Mouse (Mus musculus) forebrain, embryonic 12.5 days (tissue): ENCODE data around the gene Kiss1r. TPM values are rescaled to one million over a fixed set of nuclear protein-coding genes. Genes with fewer than 3 reads are reported as not detected.

Experiments used
- ATAC-seq: fragments of 200-750 bp; cut with Nextera tagmentation; 2 replicates; pipeline ENCODE4 v1.8.0; 2017; ENCODE audit warnings: moderate TSS enrichment; ENCODE audit not compliant: low FRiP score
- H3K27ac ChIP-seq: fragments of 300-500 bp; sonication (generic); 2 replicates; pipeline ENCODE4 v1.5.1; 2016; ENCODE audit warnings: mild to moderate bottlenecking
- H3K27me3 ChIP-seq: fragments of 300-500 bp; sonication (generic); 2 replicates; pipeline ENCODE4 v1.6.1; 2016; ENCODE audit warnings: mild to moderate bottlenecking
- H3K36me3 ChIP-seq: fragments of 300-500 bp; sonication (generic); replicated peaks from 2 replicates; pipeline ENCODE4 v1.6.1; 2016; ENCODE audit warnings: mild to moderate bottlenecking
- H3K4me1 ChIP-seq: fragments of 300-500 bp; sonication (generic); 2 replicates; pipeline ENCODE4 v1.6.1; 2016
- H3K4me2 ChIP-seq: fragments of 300-500 bp; sonication (generic); 2 replicates; pipeline ENCODE4 v1.6.1; 2016; ENCODE audit warnings: mild to moderate bottlenecking, moderate library complexity
- H3K4me3 ChIP-seq: fragments of 300-500 bp; sonication (generic); replicated peaks from 2 replicates; pipeline ENCODE4 v1.5.1; 2016; ENCODE audit warnings: mild to moderate bottlenecking
- H3K9ac ChIP-seq: fragments of 300-500 bp; sonication (generic); 2 replicates; pipeline ENCODE4 v1.6.1; 2016; ENCODE audit warnings: mild to moderate bottlenecking
- H3K9me3 ChIP-seq: fragments of 300-500 bp; sonication (generic); 2 replicates; pipeline ENCODE4 v1.6.1; 2016
- WGBS: fragments of 180-500 bp; shearing (Covaris S2); methylation state at CpG from one replicate; pipeline ENCODE4 v1.1.7; 2016; 5-methylcytosine and 5-hydroxymethylcytosine counted together
- polyA plus RNA-seq: library from polyadenylated mRNA; unstranded; fragments of >200 nt; fragmentation: Nextera tagmentation; extraction: Ambion mirVana; gene quantifications from 2 replicates; pipeline ENCODE4 v1.2.1, GENCODE M21; 2016

Gene Kiss1r
- polyA plus RNA-seq, 1 experiment from 2014 or later = 1.1 TPM

GRCm38 (mm10) chr10:79918231-79919078, 1.7 kb downstream of the Kiss1r start:
- Histone ChIP-seq H3K36me3 (no peaks in the 10 kb centered on the region), H3K27ac (no peak overlapping the region), H3K27me3 (peaks cover 62% of the 10 kb centered on the region), H3K4me2 (0 out of 2 replicates have a peak overlapping the region, but pooled peaks have one; percentile 4), H3K9me3 (no peaks in the 10 kb centered on the region), H3K4me3 (peak overlapping the region; percentile 7), H3K4me1 (peaks cover 63% of the 10 kb centered on the region), H3K9ac (0 out of 2 replicates have a peak overlapping the region, but pooled peaks have one; percentile 1)
- no peak for ATAC-seq
- WGBS = 3% methylated on average over 34 of the region's 35 CpGs

- no peaks in the 10 kb centered on the region for H3K9me3 ChIP-seq
- peak overlapping the region; percentile 7; the same call in 1 of the 2 replicates for H3K4me3 ChIP-seq
- H3K4me2 ChIP-seq = no peak overlapping the region; the same call in 1 of the 2 replicates
- H3K36me3 ChIP-seq = no peaks in the 10 kb centered on the region
- 0 out of 2 replicates have a peak overlapping the region, but pooled peaks have one; percentile 29 for H3K9ac ChIP-seq
- H3K27me3 ChIP-seq = peaks cover 71% of the 10 kb centered on the region
- no peak overlapping the region for H3K27ac ChIP-seq
- 1% methylated on average over 21 of the region's 21 CpGs for WGBS
- H3K4me1 ChIP-seq = peaks cover 56% of the 10 kb centered on the region
- no peak for ATAC-seq
Observed at GRCm38 (mm10) chr10:79919251-79919849, 2.6 kb downstream of the Kiss1r start.

- peak overlapping the region; percentile 38; the same call in 1 of the 2 replicates for H3K4me2 ChIP-seq
- peaks cover 47% of the 10 kb centered on the region for H3K4me1 ChIP-seq
- no peaks in the 10 kb centered on the region for H3K36me3 ChIP-seq
- no peaks in the 10 kb centered on the region for H3K9me3 ChIP-seq
- H3K4me3 ChIP-seq = 0 out of 2 replicates have a peak overlapping the region, but pooled peaks have one; percentile 24
- H3K27me3 ChIP-seq = peaks cover 71% of the 10 kb centered on the region
- 0 out of 2 replicates have a peak overlapping the region, but pooled peaks have one; percentile 12 for H3K9ac ChIP-seq
- ATAC-seq = no peak
- 18% methylated on average over 26 of the region's 26 CpGs for WGBS
- no peak overlapping the region for H3K27ac ChIP-seq
Observed at GRCm38 (mm10) chr10:79920056-79920890, 3.5 kb downstream of the Kiss1r start.

- Histone ChIP-seq H3K9ac (peak within 1 kb of the TSS; percentile 12; the same call in 1 of the 2 replicates), H3K4me2 (peak within 1 kb of the TSS; percentile 38), H3K9me3 (no peaks in the 10 kb centered on the region), H3K4me1 (peaks cover 46% of the 10 kb centered on the region), H3K27ac (no peak within 1 kb of the TSS), H3K4me3 (peak within 1 kb of the TSS; percentile 24), H3K36me3 (no peaks in the 10 kb centered on the region), H3K27me3 (peaks cover 71% of the 10 kb centered on the region)
- WGBS = 3% methylated on average over 35 of the region's 41 CpGs
- no peak for ATAC-seq
Observed at GRCm38 (mm10) chr10:79920958-79921535, 4.3 kb downstream of the Kiss1r start, which contains the start of gene R3hdm4. Gene R3hdm4 (minus strand): TSS chr10:79921208.

- H3K27me3 ChIP-seq = peaks cover 71% of the 10 kb centered on the region
- no peaks in the 10 kb centered on the region for H3K36me3 ChIP-seq
- peak overlapping the region; percentile 38 for H3K4me2 ChIP-seq
- H3K27ac ChIP-seq = no peak overlapping the region
- no peaks in the 10 kb centered on the region for H3K9me3 ChIP-seq
- H3K4me3 ChIP-seq = peak overlapping the region; percentile 24
- WGBS = under 1% methylated on average over 34 of the region's 34 CpGs
- ATAC-seq = no peak
- no peak overlapping the region; the same call in 1 of the 2 replicates for H3K9ac ChIP-seq
- peaks cover 48% of the 10 kb centered on the region for H3K4me1 ChIP-seq
Observed at GRCm38 (mm10) chr10:79921572-79921971, 4.8 kb downstream of the Kiss1r start.

GRCm38 (mm10) chr10:79924998-79925784, 8.4 kb downstream of the Kiss1r start:
- Histone ChIP-seq H3K27ac (0 out of 2 replicates have a peak overlapping the region, but pooled peaks have one; percentile 8), H3K27me3 (peaks cover 42% of the 10 kb centered on the region), H3K9ac (no peak overlapping the region), H3K36me3 (no peaks in the 10 kb centered on the region), H3K4me3 (0 out of 2 replicates have a peak overlapping the region, but pooled peaks have one; percentile 90), H3K9me3 (no peaks in the 10 kb centered on the region), H3K4me1 (peaks cover 51% of the 10 kb centered on the region), H3K4me2 (no peak overlapping the region)
- ATAC-seq = peak; percentile 2; the same call in 1 of the 2 replicates
- 12% methylated on average over 29 of the region's 29 CpGs for WGBS

- peak; percentile 10; the same call in 1 of the 2 replicates for ATAC-seq
- H3K27me3 ChIP-seq = peaks cover 34% of the 10 kb centered on the region
- peaks cover 4% of the 10 kb centered on the region for H3K36me3 ChIP-seq
- WGBS = 13% methylated on average over 15 of the region's 15 CpGs
- H3K27ac ChIP-seq = peak overlapping the region; percentile 65
- H3K9me3 ChIP-seq = no peaks in the 10 kb centered on the region
- H3K4me3 ChIP-seq = peak overlapping the region; percentile 90
- H3K4me1 ChIP-seq = peaks cover 45% of the 10 kb centered on the region
- peak overlapping the region; percentile 87 for H3K9ac ChIP-seq
- H3K4me2 ChIP-seq = peak overlapping the region; percentile 89
Observed at GRCm38 (mm10) chr10:79925785-79926490, 9.2 kb downstream of the Kiss1r start.

- Histone ChIP-seq H3K9me3 (no peaks in the 10 kb centered on the region), H3K27me3 (peaks cover 27% of the 10 kb centered on the region), H3K9ac (peak within 1 kb of the TSS; percentile 87), H3K4me2 (peak within 1 kb of the TSS; percentile 89), H3K36me3 (peaks cover 12% of the 10 kb centered on the region), H3K27ac (peak within 1 kb of the TSS; percentile 92), H3K4me1 (peaks cover 38% of the 10 kb centered on the region), H3K4me3 (peak within 1 kb of the TSS; percentile 90)
- ATAC-seq = peak; percentile 80
- WGBS = under 1% methylated on average over 63 of the region's 63 CpGs
Observed at GRCm38 (mm10) chr10:79926491-79927323, 9.9 kb downstream of the Kiss1r start, which contains the start of gene Arid3a. Gene Arid3a (plus strand): TSS chr10:79927043.

GRCm38 (mm10) chr10:79927324-79928029, 10.7 kb downstream of the Kiss1r start:
- H3K36me3 ChIP-seq = peaks cover 19% of the 10 kb centered on the region
- peaks cover 43% of the 10 kb centered on the region for H3K4me1 ChIP-seq
- peak overlapping the region; percentile 89 for H3K4me2 ChIP-seq
- H3K27ac ChIP-seq = peak overlapping the region; percentile 92
- peak; percentile 44 for ATAC-seq
- H3K27me3 ChIP-seq = peaks cover 19% of the 10 kb centered on the region
- peak overlapping the region; percentile 90 for H3K4me3 ChIP-seq
- H3K9me3 ChIP-seq = no peaks in the 10 kb centered on the region
- H3K9ac ChIP-seq = peak overlapping the region; percentile 87
- under 1% methylated on average over 54 of the region's 54 CpGs for WGBS
